Mouse (Mus musculus) T-helper 17 cell (primary cell): Measurements from ENCODE around the gene Rhpn2.

Experiments used
- in situ Hi-C, 2 experiments: fragments of 300-600 bp; cut with MboI, MseI; formaldehyde crosslinking; loops; 1 replicate in 1 of 2; 2 replicates in 1 of 2; pipeline ENCODE4 v1.15.1; 2025; ENCODE audit warnings: high pct_unique_total_duplicates in 2 of 2

Gene Rhpn2

DNA sequence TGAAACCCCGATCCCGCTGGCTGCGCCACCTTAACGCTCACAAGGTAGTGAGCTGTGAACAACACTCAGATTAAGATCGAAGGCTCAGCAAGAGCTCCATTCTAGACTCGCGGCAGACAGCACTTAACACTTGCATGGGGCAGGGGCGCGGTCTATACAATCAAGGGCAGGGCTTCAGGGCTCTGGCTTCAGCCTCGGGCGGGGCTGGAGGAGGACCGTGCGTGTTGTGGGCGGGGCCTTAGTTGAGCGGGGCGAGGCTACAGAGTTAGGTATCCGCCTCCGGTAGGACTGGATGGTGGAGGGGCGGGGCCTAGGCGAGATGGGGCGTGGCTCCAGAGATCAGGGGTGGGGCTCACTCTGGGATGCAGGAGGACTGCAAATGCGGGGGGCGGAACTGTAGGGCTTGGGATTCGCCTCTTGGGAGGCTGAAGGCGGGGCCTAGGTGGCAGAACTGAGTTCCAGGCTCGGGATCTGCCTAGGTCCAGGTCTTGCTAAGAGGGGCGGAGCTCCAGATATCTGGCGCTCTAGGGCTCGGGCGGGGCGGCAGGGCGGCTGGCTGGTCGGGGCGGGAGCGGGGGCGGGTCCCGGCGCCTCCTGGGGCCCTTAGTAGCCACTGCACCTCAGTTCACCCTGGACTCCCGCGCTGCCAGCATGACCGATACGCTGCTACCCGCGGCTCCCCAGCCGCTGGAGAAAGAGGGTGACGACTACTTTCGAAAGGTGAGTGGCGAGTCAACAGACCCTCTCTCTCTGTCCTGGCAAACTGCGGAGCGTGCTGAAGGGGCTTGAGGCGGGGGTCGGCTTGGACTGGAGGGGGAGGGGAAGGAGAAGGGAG is at the start of gene Rhpn2:
Gene Rhpn2, plus strand, starts transcription at position 479 of the 835 bp plus-strand sequence.
- in situ Hi-C loops, result no loop called here

DNA sequence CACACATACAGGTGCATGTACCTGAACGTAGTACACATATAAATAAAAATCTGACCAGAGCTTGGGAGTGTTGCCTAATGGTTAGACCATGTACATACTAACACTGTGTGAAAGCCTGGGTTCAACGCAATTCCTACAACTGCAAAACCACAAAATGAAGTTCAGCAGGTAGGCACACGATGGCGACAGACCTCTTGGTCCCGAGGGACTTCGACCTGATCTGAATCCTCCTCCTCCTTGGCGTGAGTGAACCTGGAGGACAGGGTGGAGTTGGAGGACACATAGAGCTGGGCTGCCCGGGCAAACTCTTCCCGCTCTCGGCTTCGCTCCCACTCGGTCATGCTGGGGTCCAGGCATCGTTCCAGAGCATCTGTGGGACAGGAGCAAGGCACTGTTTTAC is 40.5 kb upstream of the Rhpn2 start:
- in situ Hi-C loops, result no loop called here

DNA sequence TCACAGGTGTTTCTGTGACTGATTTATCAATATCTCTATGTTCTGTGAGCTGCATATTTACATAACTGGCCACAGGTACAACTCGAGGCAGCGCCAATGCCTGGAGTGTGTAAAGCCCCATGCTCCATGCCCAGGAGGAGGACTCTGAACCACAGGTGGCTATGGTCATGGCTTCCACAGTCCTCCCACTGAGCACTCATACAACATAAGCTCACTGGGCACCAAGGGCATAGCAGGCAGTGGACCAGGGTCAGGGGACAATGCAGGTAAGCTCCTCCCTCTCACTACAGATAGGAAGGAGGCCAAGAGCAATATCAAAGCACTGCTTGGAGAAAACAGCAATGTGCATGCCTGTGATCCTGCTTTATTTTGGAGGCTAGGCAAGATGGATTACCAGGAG is 38.3 kb upstream of the Rhpn2 start:
- in situ Hi-C loops, result no loop called here

DNA sequence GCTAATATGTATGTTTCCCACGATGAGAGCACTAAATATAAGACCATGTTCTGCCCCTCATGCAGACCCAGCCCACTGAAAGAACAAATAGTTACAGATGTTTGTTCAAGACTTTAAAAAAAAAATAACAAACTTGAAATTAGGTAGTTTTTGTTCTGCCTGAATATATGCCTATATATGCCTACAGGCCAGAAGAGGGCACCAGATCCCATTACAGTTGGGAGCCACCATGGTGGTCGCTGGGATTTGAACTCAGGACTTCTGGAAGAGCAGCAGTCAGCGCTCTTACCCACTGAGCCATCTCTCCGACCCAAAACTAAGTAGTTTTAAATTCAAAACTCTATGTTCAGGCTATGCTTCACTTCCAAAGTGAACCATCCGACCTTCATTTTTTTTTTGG is 36.1 kb upstream of the Rhpn2 start:
- in situ Hi-C loops, result no loop called here

- in situ Hi-C loops, result no loop called here
These were observed 34.3 kb upstream of the Rhpn2 start for GRCm38 (mm10) chr7:35299656-35300055.

DNA sequence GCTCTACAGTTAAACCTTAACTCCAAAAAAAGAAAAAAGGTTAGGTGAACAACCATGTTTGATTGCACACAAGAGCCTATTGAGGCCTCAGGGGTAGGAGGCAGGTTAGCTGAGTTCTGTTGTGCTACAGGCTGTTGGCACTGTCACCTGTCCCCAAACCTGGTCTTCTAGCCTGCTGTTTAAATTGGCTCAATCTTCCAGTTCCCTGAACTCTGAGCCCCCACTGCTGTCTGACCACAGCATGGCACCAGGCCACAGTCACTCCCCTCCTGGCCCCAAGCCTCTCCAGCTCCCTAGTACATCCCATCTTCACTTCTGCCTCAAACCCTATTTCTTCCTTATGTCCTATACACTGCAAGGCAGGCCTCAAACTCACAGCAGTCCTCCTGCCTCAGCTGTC is 33.2 kb upstream of the Rhpn2 start:
- in situ Hi-C loops, result no loop called here

GRCm38 (mm10) chr7:35311214-35311613 is 22.8 kb upstream of the Rhpn2 start:
- in situ Hi-C loops, result no loop called here

- in situ Hi-C loops, result no loop called here
These were observed 19.8 kb upstream of the Rhpn2 start for GRCm38 (mm10) chr7:35314156-35314555.

GRCm38 (mm10) chr7:35317729-35318609 is 16.0 kb upstream of the Rhpn2 start, which contains the start of gene Gpatch1:
Gene Gpatch1 (minus strand): TSS chr7:35318440.
- in situ Hi-C loops, result loop anchor here (5.0 kb wide), 2 partner anchors 74 to 86 kb away; no protein-coding TSS in a partner anchor

- in situ Hi-C loops, result loop anchor here (5.0 kb wide), 2 partner anchors 73 to 87 kb away; no protein-coding TSS in a partner anchor
These were observed 14.7 kb upstream of the Rhpn2 start for GRCm38 (mm10) chr7:35319221-35319620.

GRCm38 (mm10) chr7:35319755-35320154 is 14.2 kb upstream of the Rhpn2 start:
- in situ Hi-C loops, result loop anchor here (5.0 kb wide), 2 partner anchors 73 to 87 kb away; no protein-coding TSS in a partner anchor

GRCm38 (mm10) chr7:35322161-35322560 is 11.8 kb upstream of the Rhpn2 start:
- in situ Hi-C loops, result no loop called here

DNA sequence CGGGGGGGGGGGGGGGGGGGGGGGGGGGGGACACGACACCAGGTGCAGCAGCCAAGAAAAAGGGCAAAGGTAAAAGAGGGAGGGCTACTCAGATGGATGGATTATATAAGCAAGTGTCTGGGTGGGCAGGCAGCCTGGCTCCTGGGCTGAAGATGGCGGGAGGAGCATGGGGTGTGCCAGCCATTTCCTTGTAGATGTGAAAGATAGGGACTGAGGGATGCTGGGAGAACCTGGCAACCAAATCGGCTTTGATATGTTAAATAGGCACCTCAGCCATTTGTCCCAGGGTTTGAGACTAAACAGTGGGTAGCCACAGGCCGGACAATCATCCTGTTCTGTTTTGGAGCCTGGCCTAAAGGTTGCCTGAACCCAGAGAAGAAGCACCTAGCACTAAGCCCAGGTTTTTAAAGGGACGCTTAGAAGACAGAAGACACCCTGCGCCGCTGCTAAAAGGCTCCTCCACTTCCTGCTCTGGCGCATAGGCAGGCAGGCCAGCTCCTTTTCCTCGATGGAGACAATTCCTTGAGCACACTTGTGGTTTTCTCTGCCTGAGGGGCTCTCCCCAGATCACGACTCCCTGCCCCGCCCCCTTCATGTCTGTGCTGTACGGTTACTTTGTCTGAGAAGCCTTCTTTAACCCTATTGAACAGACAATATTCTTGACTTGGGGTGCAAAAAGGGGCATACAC is 11.1 kb upstream of the Rhpn2 start:
- in situ Hi-C loops, result no loop called here

DNA sequence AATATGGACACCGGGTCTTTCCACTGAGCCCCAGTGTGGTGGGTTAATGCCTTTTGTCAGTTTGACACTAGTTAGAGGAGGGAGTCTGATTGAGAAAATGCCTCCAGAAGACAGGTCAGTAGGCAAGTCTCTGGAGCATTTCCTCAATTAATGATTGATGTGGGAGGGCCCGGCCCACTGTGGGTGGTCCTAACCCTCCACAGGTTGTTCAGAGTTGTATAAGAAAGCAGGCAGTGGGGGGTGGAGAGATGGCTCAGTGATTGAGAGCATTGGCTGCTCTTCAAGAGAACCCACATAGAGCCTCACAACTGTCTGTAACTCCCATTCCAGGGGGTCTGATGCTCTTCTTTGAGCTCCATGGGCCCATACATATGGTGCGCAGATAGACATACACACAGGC is 2.4 kb upstream of the Rhpn2 start:
- in situ Hi-C loops, result no loop called here

- in situ Hi-C loops, result no loop called here
These were observed 729 bp upstream of the Rhpn2 start for GRCm38 (mm10) chr7:35333231-35333651.

GRCm38 (mm10) chr7:35334527-35335452 is 820 bp downstream of the Rhpn2 start:
- in situ Hi-C loops, result loop anchor here in 1 of 2 experiments (5.0 kb wide), 1 partner anchor 277 kb away; the partner anchor contains the start of gene Cebpg

DNA sequence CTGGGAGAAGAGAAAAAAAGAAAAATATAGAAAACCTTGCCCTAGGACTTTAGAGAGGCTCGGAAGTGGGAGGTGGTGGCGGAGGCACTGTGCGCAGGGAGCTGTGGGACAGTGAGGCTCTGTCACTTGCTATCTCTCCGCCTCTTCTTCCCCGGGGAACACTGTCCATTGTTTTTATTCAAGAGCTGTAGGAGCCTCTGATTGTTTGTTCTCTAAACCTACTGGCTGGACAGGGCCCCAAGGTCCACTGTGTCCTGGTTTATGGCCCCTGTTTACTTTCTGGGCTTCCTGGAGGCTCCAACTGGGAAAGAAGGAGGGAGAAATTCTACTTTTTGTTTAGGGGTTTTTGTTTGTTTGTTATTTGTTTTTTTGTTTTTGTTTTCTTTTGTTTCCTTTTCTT is 6.2 kb downstream of the Rhpn2 start:
- in situ Hi-C loops, result no loop called here

- in situ Hi-C loops, result no loop called here
These were observed 7.3 kb downstream of the Rhpn2 start for GRCm38 (mm10) chr7:35341282-35341681.

- in situ Hi-C loops, result no loop called here
These were observed 8.5 kb downstream of the Rhpn2 start for GRCm38 (mm10) chr7:35342498-35342897.

GRCm38 (mm10) chr7:35344785-35345330 is 10.9 kb downstream of the Rhpn2 start:
- in situ Hi-C loops, result no loop called here
